Mouse (Mus musculus) CH12.LX (cell line): ENCODE data around the gene Ccpg1. TPM values are rescaled to one million over a fixed set of nuclear protein-coding genes. Genes with fewer than 3 reads are reported as not detected.
A peak's percentile ranks its signal among the peaks of the same experiment; 100 is the strongest.

ENCODE experiments used
- DNase-seq: peaks from one replicate; pipeline ENCODE4 v3.0.0-alpha.2; 2013; ENCODE audit errors: extremely low read depth
- H3K27ac ChIP-seq: 2 replicates; pipeline ENCODE4 v1.5.1; 2012; ENCODE audit warnings: low read depth, mild to moderate bottlenecking, control low read depth, moderate library complexity; ENCODE audit not compliant: insufficient read depth
- H3K27me3 ChIP-seq: replicated peaks from 2 replicates; pipeline ENCODE3; 2012; ENCODE audit warnings: inconsistent platforms
- H3K36me3 ChIP-seq, 2 experiments: replicated peaks in 1 of 2; 2 replicates each; pipeline versions ENCODE3 to v1.6.1; 2012; ENCODE audit warnings: inconsistent platforms in 1 of 2, low read length in 1 of 2, mild to moderate bottlenecking in 1 of 2, mixed read lengths in 1 of 2, moderate library complexity in 1 of 2; ENCODE audit not compliant: control insufficient read depth in 1 of 2, insufficient read depth in 1 of 2
- H3K4me1 ChIP-seq, 2 experiments: 2 replicates each; pipeline ENCODE4 v1.6.1; 2012; ENCODE audit warnings: inconsistent platforms in 1 of 2, moderate library complexity in 1 of 2; ENCODE audit not compliant: insufficient read depth in 2 of 2, control insufficient read depth in 1 of 2
- H3K4me2 ChIP-seq: 2 replicates; pipeline ENCODE4 v1.6.1; 2012; ENCODE audit warnings: low read depth, mild to moderate bottlenecking, control low read depth; ENCODE audit not compliant: poor library complexity, insufficient read depth, severe bottlenecking
- H3K4me3 ChIP-seq, 3 experiments: fragments of 150-350 bp in 1 of 3; sonication (generic) in 1 of 3; replicated peaks in 1 of 3; 2 replicates each; pipeline versions ENCODE3 to v1.5.1; 2011 to 2012; ENCODE audit warnings: low read depth in 2 of 3, low read length in 2 of 3, mild to moderate bottlenecking in 2 of 3, moderate library complexity in 2 of 3, control low read depth in 1 of 3, improper control_type of control experiment in 1 of 3, inconsistent platforms in 1 of 3, mixed read lengths in 1 of 3; ENCODE audit not compliant: poor library complexity in 1 of 3
- H3K79me2 ChIP-seq: replicated peaks from 2 replicates; pipeline ENCODE4 v1.6.1; 2012; ENCODE audit warnings: mild to moderate bottlenecking, moderate library complexity; ENCODE audit not compliant: control insufficient read depth, poor library complexity, insufficient read depth, severe bottlenecking; ENCODE audit errors: extremely low read depth
- H3K9ac ChIP-seq: 2 replicates; pipeline ENCODE4 v1.6.1; 2012; ENCODE audit warnings: low read depth, mild to moderate bottlenecking, control low read depth, moderate library complexity; ENCODE audit not compliant: insufficient read depth
- H3K9me3 ChIP-seq: replicated peaks from 2 replicates; pipeline ENCODE3; 2012; ENCODE audit warnings: low read length, inconsistent platforms, mixed read lengths
- BHLHE40 ChIP-seq: IDR thresholded peaks from 2 replicates; pipeline ENCODE4 v1.6.1; 2011; ENCODE audit warnings: mild to moderate bottlenecking, low read depth, low read length, improper control_type of control experiment
- CTCF ChIP-seq, 2 experiments: IDR thresholded peaks in 1 of 2; conservative IDR thresholded peaks in 1 of 2; 2 replicates each; pipeline ENCODE4 v1.5.1; 2011 to 2012; ENCODE audit warnings: low read depth in 2 of 2, low read length in 2 of 2, improper control_type of control experiment in 1 of 2, inconsistent platforms in 1 of 2, mild to moderate bottlenecking in 1 of 2, moderate library complexity in 1 of 2
- E2F4 ChIP-seq: IDR thresholded peaks from 2 replicates; pipeline ENCODE4 v1.6.1; 2011; ENCODE audit warnings: low read depth, low read length, improper control_type of control experiment; ENCODE audit not compliant: insufficient replicate concordance
- ELF1 ChIP-seq: IDR thresholded peaks from 2 replicates; pipeline ENCODE4 v1.6.1; 2014; ENCODE audit warnings: low read depth, mild to moderate bottlenecking, inconsistent platforms, low read length, improper control_type of control experiment
- GABPA ChIP-seq: IDR thresholded peaks from 2 replicates; pipeline ENCODE4 v1.6.1; 2012; ENCODE audit warnings: low read depth, low read length, improper control_type of control experiment, inconsistent platforms; ENCODE audit not compliant: insufficient replicate concordance
- HCFC1 ChIP-seq: IDR thresholded peaks from 2 replicates; pipeline ENCODE4 v1.6.1; 2012; ENCODE audit warnings: low read depth, mild to moderate bottlenecking, inconsistent platforms, low read length, improper control_type of control experiment
- JUND ChIP-seq: conservative IDR thresholded peaks from 2 replicates; pipeline ENCODE4 v1.6.1; 2011; ENCODE audit warnings: low read depth, low read length, improper control_type of control experiment
- KAT2A ChIP-seq: IDR thresholded peaks from 2 replicates; pipeline ENCODE4 v1.6.1; 2012; ENCODE audit warnings: low read length, improper control_type of control experiment, inconsistent platforms; ENCODE audit not compliant: insufficient replicate concordance
- MAFK ChIP-seq: IDR thresholded peaks from 2 replicates; pipeline ENCODE4 v1.6.1; 2011; ENCODE audit warnings: low read length, improper control_type of control experiment; ENCODE audit not compliant: insufficient replicate concordance
- MAZ ChIP-seq: IDR thresholded peaks from 2 replicates; pipeline ENCODE4 v1.6.1; 2012; ENCODE audit warnings: low read depth, mild to moderate bottlenecking, inconsistent platforms, low read length, improper control_type of control experiment, moderate library complexity
- MEF2A ChIP-seq: IDR thresholded peaks from 2 replicates; pipeline ENCODE4 v1.6.1; 2014; ENCODE audit warnings: low read depth, mild to moderate bottlenecking, inconsistent platforms, low read length, improper control_type of control experiment, borderline replicate concordance
- MXI1 ChIP-seq: IDR thresholded peaks from 2 replicates; pipeline ENCODE4 v1.6.1; 2011; ENCODE audit warnings: mild to moderate bottlenecking, low read depth, low read length, improper control_type of control experiment
- NRF1 ChIP-seq: IDR thresholded peaks from 2 replicates; pipeline ENCODE4 v1.6.1; 2014; ENCODE audit warnings: low read depth, mild to moderate bottlenecking, inconsistent platforms, low read length, improper control_type of control experiment, moderate library complexity
- PAX5 ChIP-seq: IDR thresholded peaks from 2 replicates; pipeline ENCODE4 v1.6.1; 2012; ENCODE audit warnings: low read length, inconsistent platforms, mixed read lengths
- RAD21 ChIP-seq: IDR thresholded peaks from 2 replicates; pipeline ENCODE4 v1.6.1; 2011; ENCODE audit warnings: low read depth, mild to moderate bottlenecking, low read length, improper control_type of control experiment, moderate library complexity
- RCOR1 ChIP-seq: conservative IDR thresholded peaks from 2 replicates; pipeline ENCODE4 v1.6.1; 2012; ENCODE audit warnings: low read depth, mild to moderate bottlenecking, inconsistent platforms, low read length, improper control_type of control experiment
- SIN3A ChIP-seq: IDR thresholded peaks from 2 replicates; pipeline ENCODE4 v1.6.1; 2012; ENCODE audit warnings: low read length, improper control_type of control experiment, inconsistent platforms
- SMC3 ChIP-seq: IDR thresholded peaks from 2 replicates; pipeline ENCODE4 v1.6.1; 2011; ENCODE audit warnings: low read depth, low read length, improper control_type of control experiment
- TBP ChIP-seq: conservative IDR thresholded peaks from 2 replicates; pipeline ENCODE4 v1.6.1; 2011; ENCODE audit warnings: low read depth, low read length, improper control_type of control experiment
- UBTF ChIP-seq: IDR thresholded peaks from 2 replicates; pipeline ENCODE4 v1.6.1; 2012; ENCODE audit warnings: low read depth, mild to moderate bottlenecking, inconsistent platforms, low read length, improper control_type of control experiment, moderate library complexity
- USF1 ChIP-seq: IDR thresholded peaks from 2 replicates; pipeline ENCODE4 v1.6.1; 2014; ENCODE audit warnings: low read depth, mild to moderate bottlenecking, inconsistent platforms, low read length, improper control_type of control experiment
- USF2 ChIP-seq: conservative IDR thresholded peaks from 2 replicates; pipeline ENCODE4 v1.6.1; 2011; ENCODE audit warnings: low read depth, low read length, improper control_type of control experiment
- ZKSCAN1 ChIP-seq: IDR thresholded peaks from 2 replicates; pipeline ENCODE4 v1.6.1; 2012; ENCODE audit warnings: low read depth, inconsistent platforms, low read length, improper control_type of control experiment, borderline replicate concordance
- ZNF384 ChIP-seq: IDR thresholded peaks from 2 replicates; pipeline ENCODE4 v1.6.1; 2012; ENCODE audit warnings: low read depth, low read length, improper control_type of control experiment, inconsistent platforms
- dilution Hi-C: fragments of 300-500 bp; cut with MboI; formaldehyde crosslinking; loops from 2 replicates; pipeline ENCODE4 v1.14.3; 2020; ENCODE audit warnings: low sequenced_read_pairs; ENCODE audit not compliant: extremely low pct_unique_long_range_greater_than_20kb, extremely low pct_ligation_motif_present
- in situ Hi-C: fragments of 300-500 bp; cut with MboI; formaldehyde crosslinking; loops from 3 replicates; pipeline ENCODE4 v1.14.3; 2019; ENCODE audit warnings: low sequenced_read_pairs, low pct_ligation_motif_present, low pct_unique_long_range_greater_than_20kb, mixed read lengths
- polyA plus RNA-seq: library from polyadenylated mRNA; unstranded; fragments of >175 nt; gene quantifications from 2 replicates; pipeline ENCODE4 v1.2.1, GENCODE M21; 2012; ENCODE audit warnings: low read depth; ENCODE audit not compliant: insufficient read length
- total RNA-seq, 2 experiments: library from RNA; depleted of rRNA; stranded (reverse); fragments of 300-350 nt in 1 of 2; fragments of >200 nt in 1 of 2; gene quantifications; 2 replicates each; pipeline ENCODE4 v1.2.3; 2012 to 2014

Ccpg1 gene
- total and polyA plus RNA-seq, 3 experiments = 5.2 to 18.3 (median 6.2) TPM

DNA sequence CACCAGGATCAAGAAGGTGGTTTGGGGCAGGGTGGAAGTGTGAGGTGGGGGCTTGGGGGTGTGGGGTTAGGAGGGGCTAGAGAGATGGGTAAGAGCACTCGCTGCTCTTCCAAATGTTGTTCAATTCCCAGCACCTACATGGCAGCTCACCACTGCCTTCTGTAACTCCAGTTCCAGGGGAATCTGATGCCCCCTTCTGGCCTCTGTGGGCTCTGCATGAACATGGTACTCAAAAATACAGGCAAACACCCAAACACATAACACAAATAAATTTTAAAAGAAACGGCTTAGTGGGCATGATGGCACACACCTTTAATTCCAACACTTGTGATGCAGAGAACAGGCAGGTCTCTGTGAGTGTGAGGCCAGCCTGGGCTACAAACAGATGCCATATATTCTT lies 30.5 kb upstream of the Ccpg1 start:
- dilution Hi-C loops (no loop called here), in situ Hi-C loops (no loop called here)
- Histone ChIP-seq H3K4me1 (peaks cover 5% of the 10 kb centered on the region in 2 experiments), H3K27me3 (no peaks in the 10 kb centered on the region), H3K79me2 (no peaks in the 10 kb centered on the region), H3K36me3 (no peaks in the 10 kb centered on the region), H3K4me2 (no peak overlapping the region), H3K27ac (no peak overlapping the region), H3K9me3 (no peaks in the 10 kb centered on the region), H3K4me3 (no peak overlapping the region), H3K9ac (no peak overlapping the region)
- TF ChIP-seq MAZ (no peak), RCOR1 (no peak), RAD21 (peak; percentile 16), CTCF (conservative IDR thresholded peaks at IDR 0.05 in 1 of 2, IDR thresholded peaks at IDR 0.05 in 1 of 2; ENCODE audit: low read depth in 2 of 2, low read length in 2 of 2) (peak in 1 of 2 experiments; percentile 60; a peak in 2 of 4 replicates), E2F4 (no peak), SMC3 (peak; percentile 29), SIN3A (no peak), JUND (no peak), ZNF384 (no peak), ELF1 (no peak), GABPA (no peak), USF1 (no peak), KAT2A (no peak)
- no peak for DNase-seq

DNA sequence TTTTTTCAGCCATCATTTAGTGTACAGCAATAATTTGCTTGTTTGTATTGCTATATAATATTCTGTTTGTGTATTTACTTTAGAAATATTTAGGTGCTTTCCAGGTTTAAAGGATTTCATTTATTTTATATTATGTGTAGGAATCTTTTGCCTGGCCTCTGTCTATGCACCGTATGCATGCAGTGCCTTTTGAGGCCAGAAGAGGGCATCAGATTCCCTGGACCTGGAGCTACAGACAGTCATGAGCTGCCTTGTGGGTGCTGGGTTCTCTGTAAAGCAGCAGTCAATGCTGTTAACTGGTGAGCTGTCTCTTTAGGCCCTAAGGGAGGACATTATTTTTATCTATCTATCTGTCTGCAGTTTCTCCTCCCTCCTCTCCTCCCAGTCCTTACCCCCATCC lies 29.7 kb upstream of the Ccpg1 start:
- Histone ChIP-seq H3K4me1 (peaks cover 5% of the 10 kb centered on the region in 2 experiments), H3K4me2 (no peak overlapping the region), H3K27me3 (no peaks in the 10 kb centered on the region), H3K27ac (no peak overlapping the region), H3K9ac (no peak overlapping the region), H3K4me3 (no peak overlapping the region), H3K79me2 (no peaks in the 10 kb centered on the region), H3K36me3 (no peaks in the 10 kb centered on the region), H3K9me3 (no peaks in the 10 kb centered on the region)
- peak; percentile 68 for DNase-seq
- dilution Hi-C loops (no loop called here), in situ Hi-C loops (no loop called here)
- TF ChIP-seq ZNF384 (peak; percentile 51; the same call in 1 of the 2 replicates), MEF2A (no peak), MXI1 (no peak), UBTF (no peak), CTCF (conservative IDR thresholded peaks at IDR 0.05 in 1 of 2, IDR thresholded peaks at IDR 0.05 in 1 of 2; ENCODE audit: low read depth in 2 of 2, low read length in 2 of 2) (peak; percentile 73 to 76), MAFK (no peak), TBP (no peak), NRF1 (no peak), USF2 (no peak), PAX5 (no peak), BHLHE40 (no peak), SMC3 (peak; percentile 62), HCFC1 (0 out of 2 replicates have a peak, but pooled peaks have one; percentile 16), ZKSCAN1 (no peak), ELF1 (no peak), RAD21 (peak; percentile 52), KAT2A (no peak)
